Mouse (Mus musculus) heart, embryonic 10.5 days (tissue): ENCODE results near the gene Kpna6. TPM values are rescaled to one million over a fixed set of nuclear protein-coding genes. Genes with fewer than 3 reads are reported as not detected.

Source experiments
- DNase-seq: peaks from one replicate; pipeline ENCODE4 v3.0.0-alpha.2; 2017; ENCODE audit warnings: low spot score
- H3K27ac ChIP-seq: fragments of 300-500 bp; sonication (generic); 2 replicates; pipeline ENCODE4 v1.5.1; 2016; ENCODE audit warnings: mild to moderate bottlenecking
- H3K27me3 ChIP-seq: fragments of 300-500 bp; sonication (generic); 2 replicates; pipeline ENCODE4 v1.6.1; 2016; ENCODE audit warnings: mild to moderate bottlenecking; ENCODE audit not compliant: poor library complexity, insufficient read depth, severe bottlenecking
- H3K36me3 ChIP-seq: fragments of 300-500 bp; sonication (generic); 2 replicates; pipeline ENCODE4 v1.6.1; 2016; ENCODE audit warnings: mild to moderate bottlenecking, moderate library complexity
- H3K4me1 ChIP-seq: fragments of 300-500 bp; sonication (generic); 2 replicates; pipeline ENCODE4 v1.6.1; 2016; ENCODE audit warnings: mild to moderate bottlenecking
- H3K4me3 ChIP-seq: fragments of 300-500 bp; sonication (generic); 2 replicates; pipeline ENCODE4 v1.5.1; 2016; ENCODE audit warnings: mild to moderate bottlenecking, moderate library complexity
- H3K9me3 ChIP-seq: fragments of 300-500 bp; sonication (generic); 2 replicates; pipeline ENCODE4 v1.6.1; 2016; ENCODE audit warnings: mild to moderate bottlenecking, moderate library complexity
- WGBS: fragments of 180-500 bp; shearing (Covaris S2); methylation state at CpG from one replicate; pipeline ENCODE4 v1.1.7; 2016; 5-methylcytosine and 5-hydroxymethylcytosine counted together
- polyA plus RNA-seq: library from polyadenylated mRNA; unstranded; fragments of >200 nt; fragmentation: Nextera tagmentation; extraction: Ambion mirVana; gene quantifications from 2 replicates; pipeline ENCODE4 v1.2.1, GENCODE M21; 2016

The Kpna6 gene
- polyA plus RNA-seq, 1 experiment from 2014 or later, result 13.6 TPM

GRCm38 (mm10) chr4:129683901-129684493, 11.4 kb upstream of the Kpna6 start:
- peaks cover 88% of the 10 kb centered on the region for H3K36me3 ChIP-seq

GRCm38 (mm10) chr4:129681837-129682236, 9.3 kb upstream of the Kpna6 start:
- Histone ChIP-seq H3K4me3 (no peak overlapping the region), H3K9me3 (no peaks in the 10 kb centered on the region), H3K4me1 (no peaks in the 10 kb centered on the region), H3K27me3 (no peaks in the 10 kb centered on the region), H3K27ac (no peak overlapping the region), H3K36me3 (peaks cover 87% of the 10 kb centered on the region)
- no peak for DNase-seq
- 94% methylated on average over 11 of the region's 11 CpGs for WGBS

More at GRCm38 (mm10) chr4:129683901-129684493, 11.4 kb upstream of the Kpna6 start:
- no peak for DNase-seq
- no peak overlapping the region for H3K27ac ChIP-seq
- H3K9me3 ChIP-seq, result no peaks in the 10 kb centered on the region
- no peaks in the 10 kb centered on the region for H3K4me1 ChIP-seq
- no peak overlapping the region for H3K4me3 ChIP-seq
- H3K27me3 ChIP-seq, result no peaks in the 10 kb centered on the region
- 86% methylated on average over 11 of the region's 11 CpGs for WGBS

GRCm38 (mm10) chr4:129672878-129673449, 397 bp upstream of the Kpna6 start:
- H3K27me3 ChIP-seq, result no peaks in the 10 kb centered on the region
- H3K4me1 ChIP-seq, result peaks cover 18% of the 10 kb centered on the region
- H3K27ac ChIP-seq, result peak overlapping the region; percentile 98
- 5% methylated on average over 10 of the region's 10 CpGs for WGBS
- peak overlapping the region; percentile 100 for H3K4me3 ChIP-seq
- no peaks in the 10 kb centered on the region for H3K9me3 ChIP-seq
- H3K36me3 ChIP-seq, result peaks cover 27% of the 10 kb centered on the region
- no peak for DNase-seq

- WGBS, result 7% methylated on average over 12 of the region's 12 CpGs
- H3K27me3 ChIP-seq, result no peaks in the 10 kb centered on the region
- DNase-seq, result no peak
- peak overlapping the region; percentile 100 for H3K4me3 ChIP-seq
- H3K4me1 ChIP-seq, result peaks cover 18% of the 10 kb centered on the region
- H3K9me3 ChIP-seq, result no peaks in the 10 kb centered on the region
- H3K36me3 ChIP-seq, result peaks cover 25% of the 10 kb centered on the region
- peak overlapping the region; percentile 98 for H3K27ac ChIP-seq
Measured at GRCm38 (mm10) chr4:129671491-129672082, 980 bp downstream of the Kpna6 start.

GRCm38 (mm10) chr4:129662255-129662813, 10.2 kb downstream of the Kpna6 start:
- H3K9me3 ChIP-seq, result no peaks in the 10 kb centered on the region
- no peaks in the 10 kb centered on the region for H3K27me3 ChIP-seq
- no peak overlapping the region for H3K4me3 ChIP-seq
- H3K27ac ChIP-seq, result no peak overlapping the region
- peaks cover 69% of the 10 kb centered on the region for H3K36me3 ChIP-seq
- H3K4me1 ChIP-seq, result no peaks in the 10 kb centered on the region
- no peak for DNase-seq
- 94% methylated on average over 3 of the region's 3 CpGs for WGBS

- Histone ChIP-seq H3K4me3 (no peak overlapping the region), H3K36me3 (peaks cover 72% of the 10 kb centered on the region), H3K27me3 (no peaks in the 10 kb centered on the region), H3K4me1 (no peaks in the 10 kb centered on the region), H3K9me3 (no peaks in the 10 kb centered on the region), H3K27ac (no peak overlapping the region)
- DNase-seq, result no peak
- WGBS, result 91% methylated on average over 3 of the region's 3 CpGs
Measured at GRCm38 (mm10) chr4:129661584-129661983, 11.0 kb downstream of the Kpna6 start.

GRCm38 (mm10) chr4:129654770-129655169, 17.8 kb downstream of the Kpna6 start:
- Histone ChIP-seq H3K27me3 (no peaks in the 10 kb centered on the region), H3K27ac (no peak overlapping the region), H3K4me3 (no peak overlapping the region), H3K4me1 (no peaks in the 10 kb centered on the region), H3K9me3 (no peaks in the 10 kb centered on the region), H3K36me3 (peaks cover 94% of the 10 kb centered on the region)
- 92% methylated on average over 14 of the region's 14 CpGs for WGBS
- no peak for DNase-seq

- no peak overlapping the region for H3K4me3 ChIP-seq
- H3K27me3 ChIP-seq, result no peaks in the 10 kb centered on the region
- H3K9me3 ChIP-seq, result no peaks in the 10 kb centered on the region
- no peak overlapping the region for H3K27ac ChIP-seq
- WGBS, result 94% methylated on average over 8 of the region's 8 CpGs
- no peak for DNase-seq
- H3K4me1 ChIP-seq, result no peaks in the 10 kb centered on the region
- peaks cover 97% of the 10 kb centered on the region for H3K36me3 ChIP-seq
Measured at GRCm38 (mm10) chr4:129650359-129650758, 22.2 kb downstream of the Kpna6 start.

GRCm38 (mm10) chr4:129648656-129649055, 23.9 kb downstream of the Kpna6 start:
- Histone ChIP-seq H3K27ac (no peak overlapping the region), H3K4me3 (no peak overlapping the region), H3K4me1 (no peaks in the 10 kb centered on the region), H3K9me3 (no peaks in the 10 kb centered on the region), H3K27me3 (no peaks in the 10 kb centered on the region), H3K36me3 (peaks cover 92% of the 10 kb centered on the region)
- DNase-seq, result no peak
- WGBS, result 72% methylated on average over 1 of the region's 1 CpGs

- Histone ChIP-seq H3K27ac (no peak overlapping the region), H3K36me3 (peaks cover 60% of the 10 kb centered on the region), H3K4me3 (no peak overlapping the region), H3K27me3 (no peaks in the 10 kb centered on the region), H3K4me1 (no peaks in the 10 kb centered on the region), H3K9me3 (no peaks in the 10 kb centered on the region)
- DNase-seq, result no peak
- WGBS, result 90% methylated on average over 6 of the region's 6 CpGs
Measured at GRCm38 (mm10) chr4:129645204-129645603, 27.4 kb downstream of the Kpna6 start.

GRCm38 (mm10) chr4:129641756-129642155, 30.8 kb downstream of the Kpna6 start:
- 49% methylated on average over 5 of the region's 5 CpGs for WGBS
- Histone ChIP-seq H3K4me3 (peak overlapping the region; percentile 76), H3K36me3 (peaks cover 54% of the 10 kb centered on the region)

GRCm38 (mm10) chr4:129640638-129641467, 31.7 kb downstream of the Kpna6 start, which contains the start of gene Txlna:
Txlna (minus strand) TSS chr4:129641065.
- Histone ChIP-seq H3K27me3 (no peaks in the 10 kb centered on the region), H3K27ac (peak within 1 kb of the TSS; percentile 94), H3K36me3 (peaks cover 54% of the 10 kb centered on the region), H3K4me3 (peak within 1 kb of the TSS; percentile 76), H3K4me1 (peaks cover 15% of the 10 kb centered on the region), H3K9me3 (no peaks in the 10 kb centered on the region)
- peak; percentile 99 for DNase-seq
- under 1% methylated on average over 60 of the region's 60 CpGs for WGBS

More at GRCm38 (mm10) chr4:129641756-129642155, 30.8 kb downstream of the Kpna6 start:
- no peaks in the 10 kb centered on the region for H3K27me3 ChIP-seq
- H3K27ac ChIP-seq, result no peak overlapping the region; the same call in 1 of the 2 replicates
- peaks cover 15% of the 10 kb centered on the region for H3K4me1 ChIP-seq
- no peak for DNase-seq
- no peaks in the 10 kb centered on the region for H3K9me3 ChIP-seq
